Mouse (Mus musculus) retina, postnatal 1 day (tissue): Measurements from ENCODE around the gene Ube2d3.
A peak's percentile ranks its signal among the peaks of the same experiment; 100 is the strongest.
"Not testable (repeated sequence)": the region's sequence is repeated elsewhere in the genome, so short reads cannot be mapped to it uniquely, and the experiment has no call there.

Source experiments
- DNase-seq: peaks from one replicate; pipeline ENCODE4 v3.0.0-alpha.2; 2012

The Ube2d3 gene

GRCm38 (mm10) chr3:135497956-135498355 is 60.0 kb downstream of the Ube2d3 start:
- not testable (repeated sequence) for DNase-seq

DNA sequence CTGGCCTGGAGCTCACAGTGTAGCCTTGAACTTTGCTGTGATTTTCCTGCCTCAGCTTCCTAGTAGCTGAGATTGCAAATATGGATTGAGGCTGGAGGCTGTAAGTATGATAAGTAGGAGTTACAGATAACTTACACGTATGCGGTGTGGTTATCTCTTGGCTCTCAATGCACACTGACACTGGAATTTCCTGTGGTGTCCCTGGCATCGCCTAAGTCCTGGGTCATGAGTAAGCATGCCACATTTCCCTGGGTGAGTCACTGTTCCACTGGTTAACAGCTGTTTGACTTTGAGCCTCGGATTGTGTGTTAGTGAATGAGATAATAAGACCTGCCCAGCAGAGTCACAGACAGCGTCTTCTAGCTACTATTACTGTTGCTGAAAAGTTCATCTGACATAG is 60.9 kb downstream of the Ube2d3 start:
- DNase-seq: no peak

DNA sequence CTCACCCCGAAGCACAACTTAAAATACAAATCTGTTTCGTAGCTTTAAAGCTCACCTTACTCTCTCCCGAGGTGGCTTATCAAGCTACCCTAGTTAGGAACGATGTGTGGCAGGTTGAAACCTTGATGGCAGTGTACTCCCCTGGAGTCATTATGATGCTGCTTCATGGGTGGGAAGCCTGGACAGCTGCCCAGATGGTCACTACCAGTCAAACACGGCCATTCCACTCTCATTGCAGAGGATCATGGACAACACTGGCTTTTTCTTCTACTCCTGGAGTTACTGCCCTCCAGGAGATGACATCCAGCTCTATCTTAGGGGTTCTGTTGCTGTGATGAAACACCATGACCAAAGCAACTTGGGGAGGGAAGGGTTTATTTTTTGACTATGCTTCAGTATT is 65.2 kb downstream of the Ube2d3 start:
- DNase-seq: no peak

- DNase-seq: peak; percentile 61
These were observed 67.5 kb downstream of the Ube2d3 start for GRCm38 (mm10) chr3:135505369-135505909.

DNA sequence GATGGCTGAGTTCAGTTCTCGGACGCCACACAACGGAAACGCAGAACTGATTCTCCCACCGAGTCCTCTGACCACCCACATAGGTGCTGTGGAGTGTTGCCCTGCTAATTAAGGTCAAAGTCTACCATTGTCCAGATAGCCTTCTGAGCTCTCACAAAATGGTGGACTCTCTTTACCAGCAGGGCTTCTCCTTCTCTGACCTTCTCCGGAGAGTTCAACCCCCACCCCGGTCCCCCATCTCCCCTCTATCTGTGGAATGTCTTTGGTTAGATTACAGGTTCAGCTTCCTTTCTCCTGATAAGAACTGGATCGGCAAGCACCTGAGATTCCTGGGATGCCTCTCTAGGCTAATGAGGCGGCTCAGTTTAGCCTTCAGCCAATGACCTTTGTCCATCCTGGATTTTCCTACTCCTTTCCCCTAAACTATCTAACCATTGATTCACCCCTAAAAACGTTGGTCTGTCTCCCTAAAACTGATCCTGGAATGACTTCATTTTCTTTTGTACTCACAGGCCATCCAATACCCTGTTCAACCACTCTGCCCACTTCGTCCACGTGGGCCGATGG is 68.0 kb downstream of the Ube2d3 start:
- DNase-seq: no peak

GRCm38 (mm10) chr3:135507506-135507905 is 69.6 kb downstream of the Ube2d3 start:
- DNase-seq: no peak

DNA sequence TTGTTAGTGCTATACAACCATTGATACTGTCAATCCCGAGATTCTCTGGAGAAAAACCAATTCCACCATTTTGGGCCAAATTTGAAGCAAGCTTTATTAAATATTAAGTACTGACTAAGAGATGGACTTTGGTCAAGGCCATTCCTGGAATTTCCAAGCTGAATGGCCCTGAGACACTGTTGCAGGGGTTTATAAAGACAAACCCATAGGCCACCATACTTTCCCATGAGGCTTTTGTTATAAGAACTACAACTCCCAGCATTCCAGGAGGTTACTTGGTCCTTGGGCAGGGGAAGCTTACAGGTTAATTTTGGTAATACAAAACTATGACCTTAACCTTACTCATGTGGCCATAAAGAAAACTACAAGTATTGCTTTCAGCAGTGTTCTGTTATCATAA is 70.2 kb downstream of the Ube2d3 start:
- no peak for DNase-seq

DNA sequence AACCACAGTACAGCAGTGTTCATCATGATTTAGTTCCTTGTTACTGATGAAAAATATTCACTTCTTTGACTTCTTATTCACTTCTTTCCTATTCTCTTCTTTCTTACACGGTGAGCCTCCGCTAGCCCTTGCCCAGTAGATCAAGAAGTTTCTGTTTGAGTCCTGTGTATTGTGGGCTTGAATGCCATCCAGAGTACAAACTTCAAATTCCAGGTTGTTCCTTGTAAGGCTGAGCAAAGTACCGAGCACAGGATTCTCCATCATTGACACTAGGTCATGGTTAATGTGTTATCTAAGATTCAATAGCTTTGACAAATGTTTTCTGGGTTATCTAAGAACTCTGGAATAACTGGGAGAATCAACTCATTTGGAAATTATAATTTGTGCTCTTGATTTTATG is 72.4 kb downstream of the Ube2d3 start:
- no peak for DNase-seq

GRCm38 (mm10) chr3:135511683-135512082 is 73.7 kb downstream of the Ube2d3 start:
- DNase-seq: peak; percentile 34

DNA sequence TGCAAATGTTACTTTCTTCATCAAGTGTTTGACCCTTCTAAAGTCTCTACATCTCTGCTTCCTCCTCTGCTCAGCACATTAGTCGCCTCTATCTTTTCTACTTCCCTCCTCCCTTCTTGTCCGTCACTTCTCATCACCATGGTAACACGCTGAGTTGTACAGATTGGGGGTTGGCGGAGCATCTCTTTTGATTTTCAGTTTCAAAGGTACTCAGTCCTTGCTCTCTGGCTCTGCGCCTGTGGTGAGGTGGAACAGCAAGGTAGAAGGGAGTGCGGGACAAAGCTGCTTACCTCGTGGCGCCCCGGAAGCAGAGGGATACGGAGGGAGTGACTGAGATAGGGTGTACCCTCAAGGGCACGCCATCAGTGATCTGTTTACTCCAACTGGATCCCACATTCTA is 75.3 kb downstream of the Ube2d3 start:
- peak; percentile 35 for DNase-seq

GRCm38 (mm10) chr3:135513800-135514425 is 76.0 kb downstream of the Ube2d3 start:
- no peak for DNase-seq

DNA sequence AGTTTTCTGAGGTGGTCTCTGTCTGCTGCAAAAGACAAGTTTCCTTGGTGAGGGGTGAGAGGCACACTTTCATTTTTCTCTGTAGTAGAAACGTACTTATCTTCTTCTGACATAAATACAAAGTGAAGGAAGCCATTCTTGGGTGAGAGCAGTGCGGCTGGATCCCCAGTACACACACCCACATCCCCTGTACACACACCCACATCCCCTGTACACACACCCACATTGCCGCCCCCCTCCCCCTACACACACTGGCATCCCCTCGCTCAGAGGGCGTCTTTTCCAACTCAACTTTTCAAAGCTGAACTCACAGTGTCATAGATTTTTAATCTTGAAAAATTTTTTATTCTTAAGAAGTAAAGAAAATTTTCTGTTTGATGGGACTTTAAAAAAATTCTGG is 77.3 kb downstream of the Ube2d3 start:
- DNase-seq: no peak

GRCm38 (mm10) chr3:135516891-135517290 is 78.9 kb downstream of the Ube2d3 start:
- DNase-seq: peak; percentile 81
